Mouse (Mus musculus): ENCODE measurements around the gene Arhgap30.

Arhgap30 gene

GRCm38 (mm10) chr1:171375646-171376097 lies 13.1 kb upstream of the Arhgap30 start:
- in situ Hi-C loops (cut with MboI), result no loop called here

- in situ Hi-C loops (cut with MboI), result no loop called here
Measured at GRCm38 (mm10) chr1:171378298-171378697, 10.5 kb upstream of the Arhgap30 start.

GRCm38 (mm10) chr1:171379935-171380599 lies 8.7 kb upstream of the Arhgap30 start:
- in situ Hi-C loops (cut with MboI), result no loop called here

- in situ Hi-C loops (cut with MboI), result no loop called here
Measured at GRCm38 (mm10) chr1:171382096-171382620, 6.6 kb upstream of the Arhgap30 start.

- in situ Hi-C loops (cut with MboI), result no loop called here
Measured at GRCm38 (mm10) chr1:171384361-171384760, 4.4 kb upstream of the Arhgap30 start.

- in situ Hi-C loops (cut with MboI), result no loop called here
Measured at GRCm38 (mm10) chr1:171385171-171385570, 3.6 kb upstream of the Arhgap30 start.

- in situ Hi-C loops (cut with MboI), result no loop called here
Measured at GRCm38 (mm10) chr1:171387099-171387498, 1.7 kb upstream of the Arhgap30 start.

GRCm38 (mm10) chr1:171390101-171390500 lies 1.3 kb downstream of the Arhgap30 start:
- in situ Hi-C loops (cut with MboI), result no loop called here

GRCm38 (mm10) chr1:171401821-171402220 lies 13.1 kb downstream of the Arhgap30 start:
- in situ Hi-C loops (cut with MboI), result no loop called here

GRCm38 (mm10) chr1:171402991-171403390 lies 14.2 kb downstream of the Arhgap30 start:
- in situ Hi-C loops (cut with MboI), result no loop called here

- in situ Hi-C loops (cut with MboI), result no loop called here
Measured at GRCm38 (mm10) chr1:171407263-171407662, 18.5 kb downstream of the Arhgap30 start.

GRCm38 (mm10) chr1:171410231-171410630 lies 21.5 kb downstream of the Arhgap30 start:
- in situ Hi-C loops (cut with MboI), result no loop called here

GRCm38 (mm10) chr1:171410947-171411484 lies 22.3 kb downstream of the Arhgap30 start, which contains the start of gene Usf1:
Gene Usf1, plus strand, starts transcription at chr1:171411313.
- in situ Hi-C loops (cut with MboI), result no loop called here

- in situ Hi-C loops (cut with MboI), result no loop called here
Measured at GRCm38 (mm10) chr1:171411492-171411941, 22.8 kb downstream of the Arhgap30 start.

GRCm38 (mm10) chr1:171412001-171412441 lies 23.3 kb downstream of the Arhgap30 start:
- in situ Hi-C loops (cut with MboI), result no loop called here

- in situ Hi-C loops (cut with MboI), result no loop called here
Measured at GRCm38 (mm10) chr1:171412446-171412845, 23.7 kb downstream of the Arhgap30 start.

GRCm38 (mm10) chr1:171413608-171414007 lies 24.9 kb downstream of the Arhgap30 start:
- in situ Hi-C loops (cut with MboI), result no loop called here

GRCm38 (mm10) chr1:171418660-171419059 lies 29.9 kb downstream of the Arhgap30 start, which contains the start of gene Tstd1:
Gene Tstd1, plus strand, starts transcription at chr1:171418872.
- in situ Hi-C loops (cut with MboI), result no loop called here

GRCm38 (mm10) chr1:171419291-171419882 lies 30.6 kb downstream of the Arhgap30 start:
- in situ Hi-C loops (cut with MboI), result no loop called here

- in situ Hi-C loops (cut with MboI), result no loop called here
Measured at GRCm38 (mm10) chr1:171419905-171420304, 31.2 kb downstream of the Arhgap30 start.

GRCm38 (mm10) chr1:171422504-171423095 lies 33.8 kb downstream of the Arhgap30 start:
- in situ Hi-C loops (cut with MboI), result no loop called here

- in situ Hi-C loops (cut with MboI), result no loop called here
Measured at GRCm38 (mm10) chr1:171424638-171425037, 35.9 kb downstream of the Arhgap30 start.
